Mouse (Mus musculus) lung, postnatal 0 days (tissue): ENCODE measurements around the gene Shbg. TPM values are rescaled to one million over a fixed set of nuclear protein-coding genes. Genes with fewer than 3 reads are reported as not detected.

Source experiments
- ATAC-seq: fragments of 200-750 bp; cut with Nextera tagmentation; 2 replicates; pipeline ENCODE4 v1.8.0; 2017; ENCODE audit warnings: moderate library complexity
- DNase-seq: peaks from one replicate; pipeline ENCODE4 v3.0.0-alpha.2; 2016; ENCODE audit warnings: low spot score
- H3K27ac ChIP-seq: fragments of 300-500 bp; sonication (generic); 2 replicates; pipeline ENCODE4 v1.5.1; 2014; ENCODE audit warnings: antibody characterized with exemption, mild to moderate bottlenecking, low read length, mixed read lengths
- H3K27me3 ChIP-seq: fragments of 300-500 bp; sonication (generic); replicated peaks from 2 replicates; pipeline ENCODE4 v1.6.1; 2014; ENCODE audit warnings: low read length, mixed read lengths; ENCODE audit not compliant: insufficient read depth
- H3K36me3 ChIP-seq: fragments of 300-500 bp; sonication (generic); 2 replicates; pipeline ENCODE4 v1.6.1; 2014; ENCODE audit warnings: low read length, mixed read lengths; ENCODE audit not compliant: insufficient read depth
- H3K4me1 ChIP-seq: fragments of 300-500 bp; sonication (generic); 2 replicates; pipeline ENCODE4 v1.6.1; 2014; ENCODE audit warnings: antibody characterized with exemption, low read depth, low read length, mixed read lengths; ENCODE audit not compliant: insufficient read depth
- H3K4me2 ChIP-seq: fragments of 300-500 bp; sonication (generic); replicated peaks from 2 replicates; pipeline ENCODE4 v1.6.1; 2014; ENCODE audit warnings: low read depth, mild to moderate bottlenecking, low read length, moderate library complexity, mixed read lengths
- H3K4me3 ChIP-seq: fragments of 300-500 bp; sonication (generic); 2 replicates; pipeline ENCODE4 v1.5.1; 2014; ENCODE audit warnings: low read depth, low read length
- H3K9ac ChIP-seq: fragments of 300-500 bp; sonication (generic); replicated peaks from 2 replicates; pipeline ENCODE4 v1.6.1; 2014; ENCODE audit warnings: low read depth, mild to moderate bottlenecking
- H3K9me3 ChIP-seq: fragments of 300-500 bp; sonication (generic); 2 replicates; pipeline ENCODE4 v1.6.1; 2016; ENCODE audit warnings: low read length, mixed read lengths
- CTCF ChIP-seq: IDR thresholded peaks from 2 replicates; pipeline ENCODE4 v1.5.1; 2016; ENCODE audit warnings: antibody characterized with exemption, mild to moderate bottlenecking
- EP300 ChIP-seq: IDR thresholded peaks from 2 replicates; pipeline ENCODE4 v1.6.1; 2016; ENCODE audit warnings: antibody characterized with exemption, mild to moderate bottlenecking, control low read depth
- WGBS: fragments of 180-500 bp; shearing (Covaris S2); extraction: QIAGEN DNeasy Blood & Tissue Kit; methylation state at CpG from one replicate; pipeline ENCODE4 v1.1.7; 2014; 5-methylcytosine and 5-hydroxymethylcytosine counted together
- polyA plus RNA-seq: library from polyadenylated mRNA; unstranded; fragments of >200 nt; fragmentation: Nextera tagmentation; extraction: Ambion mirVana; gene quantifications from 2 replicates; pipeline ENCODE4 v1.2.1, GENCODE M21; 2015

Gene Shbg
- not detected in 2 replicates for polyA plus RNA-seq

DNA sequence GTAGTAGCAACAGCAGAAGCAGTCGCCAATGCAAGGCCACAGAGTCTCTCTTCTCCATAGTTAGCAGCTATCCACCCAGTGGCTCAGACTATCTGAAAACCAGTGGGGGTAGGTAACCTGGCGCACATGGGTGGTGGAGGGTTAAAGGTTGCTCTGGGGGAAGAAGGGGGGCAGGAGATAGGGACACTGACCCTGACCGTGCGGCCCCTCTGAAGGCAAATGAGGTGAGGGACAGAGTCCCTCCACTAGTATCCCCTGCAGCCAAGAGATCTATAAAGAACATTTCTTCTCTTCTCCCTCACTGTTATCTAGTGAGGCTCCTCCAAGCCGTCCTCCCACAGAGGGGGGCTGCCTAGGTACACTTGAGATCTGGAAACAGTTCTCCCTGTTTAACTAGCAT lies at the start of gene Shbg:
TSS of gene Shbg (minus strand) at position 101 of the 400 bp plus-strand sequence.
- no peaks in the 10 kb centered on the region for H3K9me3 ChIP-seq
- ATAC-seq: no peak
- H3K9ac ChIP-seq: no peak within 1 kb of the TSS
- DNase-seq: no peak
- no peak within 1 kb of the TSS for H3K4me3 ChIP-seq
- WGBS: 64% methylated on average over 5 of the region's 5 CpGs
- no peak for TF ChIP-seq CTCF
- no peak for TF ChIP-seq EP300
- no peak within 1 kb of the TSS for H3K27ac ChIP-seq
- H3K36me3 ChIP-seq: no peaks in the 10 kb centered on the region
- H3K4me2 ChIP-seq: no peak within 1 kb of the TSS
- H3K27me3 ChIP-seq: no peaks in the 10 kb centered on the region
- H3K4me1 ChIP-seq: peaks cover 4% of the 10 kb centered on the region; the same call in 1 of the 2 replicates

DNA sequence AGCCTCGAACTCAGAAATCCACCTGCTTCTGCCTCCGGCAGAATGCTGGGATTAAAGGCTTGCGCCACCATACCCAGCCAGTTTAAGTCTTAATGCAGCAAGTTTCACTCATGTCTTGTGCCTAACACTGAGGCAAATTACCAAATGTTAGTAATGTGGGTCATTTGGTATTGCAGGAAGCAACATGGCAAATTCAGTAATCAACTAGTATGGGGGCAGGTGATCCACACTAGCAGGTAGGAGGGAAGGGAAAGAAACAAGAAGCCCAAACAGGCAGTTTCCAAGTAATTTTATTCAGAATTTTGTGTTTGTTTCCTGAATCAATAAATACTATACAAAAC lies 48.9 kb upstream of the Shbg start:
- no peaks in the 10 kb centered on the region for H3K9me3 ChIP-seq
- no peak overlapping the region for H3K9ac ChIP-seq
- H3K27ac ChIP-seq: no peak overlapping the region; the same call in 1 of the 2 replicates
- H3K36me3 ChIP-seq: peaks cover 22% of the 10 kb centered on the region; the same call in 1 of the 2 replicates
- no peak overlapping the region for H3K4me2 ChIP-seq
- ATAC-seq: no peak
- no peak for DNase-seq
- H3K4me1 ChIP-seq: peaks cover 8% of the 10 kb centered on the region; the same call in 1 of the 2 replicates
- no peak for TF ChIP-seq EP300
- TF ChIP-seq CTCF: no peak
- H3K4me3 ChIP-seq: no peak overlapping the region
- H3K27me3 ChIP-seq: no peaks in the 10 kb centered on the region
- 89% methylated on average over 3 of the region's 3 CpGs for WGBS

DNA sequence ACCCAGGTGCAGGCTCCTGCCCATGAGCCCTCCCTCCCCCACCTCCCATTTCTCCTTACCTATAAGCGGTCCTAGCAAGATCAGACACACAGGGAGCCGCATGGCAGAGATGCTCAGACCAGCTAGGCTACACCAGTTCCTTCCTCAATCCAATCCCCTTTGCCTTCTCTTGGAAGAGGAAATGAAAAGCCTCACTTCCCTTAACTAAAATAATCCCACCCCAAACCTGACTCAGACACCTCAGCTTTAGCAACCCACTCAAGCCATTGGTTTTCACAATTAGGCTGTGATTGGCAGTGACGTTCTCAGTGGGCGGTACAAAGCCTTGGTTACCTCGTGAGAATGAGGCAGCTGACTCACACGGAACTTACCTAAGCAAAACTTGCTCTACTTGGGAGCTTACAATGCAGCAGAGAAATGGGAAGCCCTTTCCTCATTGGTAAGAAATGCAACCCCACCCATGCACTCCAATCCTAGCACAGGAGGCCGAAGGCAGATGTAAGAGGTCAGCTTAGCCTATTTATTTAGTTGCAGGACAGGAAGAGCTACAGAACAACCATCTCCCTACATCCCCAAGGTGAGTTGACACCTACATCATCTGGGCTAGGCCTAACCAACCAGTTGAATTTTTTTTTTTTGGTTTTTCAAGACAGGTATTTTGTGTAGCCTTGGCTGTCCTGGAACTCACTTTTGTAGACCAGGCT lies 48.4 kb upstream of the Shbg start, which contains the start of gene Cd68:
TSS of gene Cd68 (minus strand) at position 193 of the 704 bp plus-strand sequence.
- Histone ChIP-seq H3K9me3 (no peaks in the 10 kb centered on the region), H3K9ac (no peak within 1 kb of the TSS), H3K4me2 (no peak within 1 kb of the TSS), H3K4me3 (no peak within 1 kb of the TSS), H3K27ac (peak within 1 kb of the TSS; percentile 20; the same call in 1 of the 2 replicates), H3K27me3 (no peaks in the 10 kb centered on the region), H3K4me1 (peaks cover 12% of the 10 kb centered on the region; the same call in 1 of the 2 replicates), H3K36me3 (peaks cover 22% of the 10 kb centered on the region; the same call in 1 of the 2 replicates)
- DNase-seq (peak; percentile 89), ATAC-seq (peak; percentile 6; the same call in 1 of the 2 replicates)
- 27% methylated on average over 7 of the region's 7 CpGs for WGBS
- peak; percentile 63 for TF ChIP-seq EP300
- TF ChIP-seq CTCF: no peak

DNA sequence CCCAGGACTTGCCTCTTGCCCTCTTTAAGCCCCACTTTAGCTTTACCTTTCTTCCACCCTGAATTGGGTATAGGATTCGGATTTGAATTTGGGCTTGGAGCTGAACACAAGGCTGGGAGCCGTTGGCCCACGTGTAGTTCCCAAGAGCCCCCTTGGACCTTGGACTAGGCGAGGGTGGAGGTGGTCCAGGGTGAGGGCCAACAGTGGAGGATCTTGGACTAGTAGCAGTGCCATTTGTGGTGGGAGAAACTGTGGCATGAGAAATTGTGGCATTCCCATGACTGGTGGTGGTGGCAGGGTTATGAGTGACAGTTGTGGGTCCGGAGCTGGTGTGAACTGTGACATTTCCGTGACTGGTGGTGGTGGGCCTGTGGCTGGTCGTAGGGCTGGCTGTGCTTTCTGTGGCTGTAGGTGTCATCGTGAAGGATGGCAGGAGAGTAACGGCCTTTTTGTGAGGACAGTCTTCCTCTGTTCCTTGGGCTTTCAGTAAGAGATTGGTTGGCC lies 47.8 kb upstream of the Shbg start:
- DNase-seq: no peak
- peak overlapping the region; percentile 20; the same call in 1 of the 2 replicates for H3K27ac ChIP-seq
- peaks cover 22% of the 10 kb centered on the region; the same call in 1 of the 2 replicates for H3K36me3 ChIP-seq
- no peak overlapping the region for H3K4me3 ChIP-seq
- 55% methylated on average over 9 of the region's 9 CpGs for WGBS
- H3K9ac ChIP-seq: no peak overlapping the region
- no peaks in the 10 kb centered on the region for H3K9me3 ChIP-seq
- H3K4me1 ChIP-seq: peaks cover 12% of the 10 kb centered on the region; the same call in 1 of the 2 replicates
- TF ChIP-seq CTCF (no peak), EP300 (no peak)
- H3K27me3 ChIP-seq: no peaks in the 10 kb centered on the region
- ATAC-seq: no peak
- H3K4me2 ChIP-seq: no peak overlapping the region

DNA sequence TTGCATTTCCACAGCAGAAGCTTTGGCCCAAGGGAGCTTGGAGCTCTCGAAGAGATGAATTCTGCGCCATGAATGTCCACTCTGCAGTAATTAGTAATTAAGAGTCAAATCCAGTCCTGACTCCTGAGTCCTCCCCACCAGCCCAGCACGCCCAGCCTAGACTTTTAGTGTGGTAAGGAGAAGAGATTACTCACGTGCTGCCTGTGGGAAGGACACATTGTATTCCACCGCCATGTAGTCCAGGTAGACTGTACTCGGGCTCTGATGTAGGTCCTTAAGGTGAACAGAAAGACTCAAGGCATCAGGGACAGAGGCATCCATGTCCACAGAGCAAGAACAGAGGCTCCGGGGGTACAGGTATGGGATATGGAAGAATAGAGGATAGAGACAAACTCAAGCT lies 47.1 kb upstream of the Shbg start:
- Histone ChIP-seq H3K4me1 (peaks cover 12% of the 10 kb centered on the region; the same call in 1 of the 2 replicates), H3K36me3 (peaks cover 19% of the 10 kb centered on the region; the same call in 1 of the 2 replicates), H3K4me3 (no peak overlapping the region), H3K27ac (0 out of 2 replicates have a peak overlapping the region, but pooled peaks have one; percentile 20), H3K27me3 (no peaks in the 10 kb centered on the region), H3K4me2 (no peak overlapping the region), H3K9me3 (no peaks in the 10 kb centered on the region), H3K9ac (no peak overlapping the region)
- TF ChIP-seq CTCF (no peak), EP300 (no peak)
- DNase-seq (no peak), ATAC-seq (no peak)
- WGBS: 89% methylated on average over 7 of the region's 7 CpGs

DNA sequence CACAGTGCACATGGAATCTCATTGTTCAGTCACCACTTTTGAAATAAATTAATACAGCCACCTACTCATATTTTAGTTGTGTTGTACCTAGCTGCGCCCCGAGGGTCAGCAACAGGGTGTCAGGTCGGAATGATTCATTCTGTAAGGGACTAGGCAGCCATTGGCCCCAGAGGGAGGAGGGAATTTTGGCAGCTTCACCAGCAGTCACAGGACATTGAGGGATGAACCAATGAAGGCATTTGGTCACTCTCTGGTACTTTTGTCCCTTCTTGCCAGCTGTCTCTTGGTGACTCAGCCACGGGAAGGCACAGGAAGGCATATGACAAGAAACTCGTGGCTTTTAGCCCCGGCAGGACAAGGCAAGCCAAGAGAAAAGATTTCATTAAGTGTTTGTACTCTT lies 46.1 kb upstream of the Shbg start:
- Histone ChIP-seq H3K9ac (no peak overlapping the region), H3K27me3 (no peaks in the 10 kb centered on the region), H3K9me3 (no peaks in the 10 kb centered on the region), H3K4me3 (no peak overlapping the region), H3K4me2 (no peak overlapping the region), H3K4me1 (peaks cover 12% of the 10 kb centered on the region; the same call in 1 of the 2 replicates), H3K27ac (peak overlapping the region; percentile 96), H3K36me3 (peaks cover 14% of the 10 kb centered on the region; the same call in 1 of the 2 replicates)
- DNase-seq: peak; percentile 43
- 69% methylated on average over 6 of the region's 6 CpGs for WGBS
- ATAC-seq: no peak
- TF ChIP-seq EP300 (no peak), CTCF (no peak)
